Mouse (Mus musculus): ENCODE results near the gene B2m.

The B2m gene

GRCm38 (mm10) chr2:122194509-122194929 lies 47.0 kb downstream of the B2m start:
- no peak for DNase-seq (ENCODE audit: low spot score in 2 of 2)

- DNase-seq (ENCODE audit: low spot score in 2 of 2), result no peak
These were observed 54.0 kb downstream of the B2m start for GRCm38 (mm10) chr2:122201501-122201900.

Measured in spleen, postnatal 14 days (tissue).